Mouse (Mus musculus) ES-Bruce4 (cell line): Measurements from ENCODE around the gene Dusp5. TPM values are rescaled to one million over a fixed set of nuclear protein-coding genes. Genes with fewer than 3 reads are reported as not detected.
"Not testable (repeated sequence)": the region's sequence is repeated elsewhere in the genome, so short reads cannot be mapped to it uniquely, and the experiment has no call there.

Experiments
- H3K27ac ChIP-seq: 2 replicates; pipeline ENCODE4 v1.5.1; 2012; ENCODE audit warnings: low read length, inconsistent platforms; ENCODE audit not compliant: insufficient read depth
- H3K27me3 ChIP-seq: 2 replicates; pipeline ENCODE4 v1.6.1; 2012; ENCODE audit warnings: mild to moderate bottlenecking, low read length, inconsistent platforms; ENCODE audit not compliant: control insufficient read depth, poor library complexity, insufficient read depth, severe bottlenecking
- H3K36me3 ChIP-seq: 2 replicates; pipeline ENCODE4 v1.6.1; 2012; ENCODE audit warnings: inconsistent platforms, mild to moderate bottlenecking, low read length, moderate library complexity; ENCODE audit not compliant: control insufficient read depth, poor library complexity, insufficient read depth, severe bottlenecking
- H3K4me1 ChIP-seq: one replicate; pipeline ENCODE4 v1.8.1; 2011; ENCODE audit warnings: low read length; ENCODE audit not compliant: control insufficient read depth, insufficient read depth
- H3K4me3 ChIP-seq: 2 replicates; pipeline ENCODE4 v1.5.1; 2011; ENCODE audit warnings: low read depth, mild to moderate bottlenecking, low read length
- H3K9ac ChIP-seq: 2 replicates; pipeline ENCODE4 v1.6.1; 2012; ENCODE audit warnings: low read depth, mild to moderate bottlenecking, inconsistent platforms; ENCODE audit not compliant: poor library complexity, severe bottlenecking
- H3K9me3 ChIP-seq: replicated peaks from 2 replicates; pipeline ENCODE4 v1.6.1; 2012; ENCODE audit warnings: mild to moderate bottlenecking, low read length, inconsistent platforms; ENCODE audit not compliant: control insufficient read depth, poor library complexity, insufficient read depth, severe bottlenecking
- CTCF ChIP-seq: IDR thresholded peaks from one replicate; pipeline ENCODE4 v1.8.1; 2011; ENCODE audit warnings: low read depth, low read length
- EP300 ChIP-seq: IDR thresholded peaks from 2 replicates; pipeline ENCODE4 v1.6.1; 2011; ENCODE audit warnings: low read depth, low read length; ENCODE audit not compliant: insufficient read depth
- POLR2A ChIP-seq: IDR thresholded peaks from one replicate; pipeline ENCODE4 v1.8.1; 2011; ENCODE audit warnings: low read length; ENCODE audit not compliant: insufficient read depth
- polyA plus RNA-seq: library from polyadenylated mRNA; stranded (reverse); fragments of >200 nt; gene quantifications from 2 replicates; pipeline ENCODE4 v1.2.4, GENCODE M21; 2011; ENCODE audit warnings: low read depth; ENCODE audit not compliant: missing spikeins, insufficient read depth, insufficient read length

The Dusp5 gene
- polyA plus RNA-seq, 1 experiment = 15.2 TPM

DNA sequence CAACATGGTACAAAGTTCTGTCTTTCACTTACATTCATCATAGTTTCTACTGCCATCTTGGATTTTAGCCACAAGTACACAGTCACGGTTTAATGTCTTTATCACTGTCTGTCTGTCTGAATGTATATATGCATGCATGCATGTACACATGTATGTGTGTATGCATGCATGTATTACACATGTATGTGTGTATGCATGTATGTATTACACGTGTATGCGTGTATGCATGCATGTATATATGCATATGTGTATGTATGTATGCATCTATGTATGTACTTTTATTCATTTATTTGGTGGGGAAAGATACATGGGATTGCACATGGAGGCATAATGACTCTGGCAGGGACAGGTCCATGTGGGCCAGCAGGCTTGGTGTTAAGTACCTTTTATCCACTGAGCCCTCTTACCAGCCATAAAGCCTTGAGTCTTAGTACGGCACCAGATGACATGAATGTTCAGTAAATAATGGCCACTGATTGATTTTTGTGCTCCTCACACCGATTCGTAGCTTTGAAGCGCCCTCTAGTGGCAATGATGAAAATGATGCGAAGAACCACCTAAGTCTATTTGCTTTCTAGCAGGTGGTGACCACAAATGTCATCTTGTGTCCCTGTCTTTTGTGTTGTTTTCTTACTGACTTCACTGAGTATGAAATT, 49.8 kb downstream of the Dusp5 start:
- Histone ChIP-seq H3K9me3 (peaks cover 14% of the 10 kb centered on the region), H3K4me1 (peaks cover 5% of the 10 kb centered on the region), H3K36me3 (no peaks in the 10 kb centered on the region), H3K27me3 (no peaks in the 10 kb centered on the region), H3K27ac (no peak overlapping the region), H3K4me3 (no peak overlapping the region), H3K9ac (no peak overlapping the region)
- TF ChIP-seq CTCF (no peak), POLR2A (no peak), EP300 (no peak)

DNA sequence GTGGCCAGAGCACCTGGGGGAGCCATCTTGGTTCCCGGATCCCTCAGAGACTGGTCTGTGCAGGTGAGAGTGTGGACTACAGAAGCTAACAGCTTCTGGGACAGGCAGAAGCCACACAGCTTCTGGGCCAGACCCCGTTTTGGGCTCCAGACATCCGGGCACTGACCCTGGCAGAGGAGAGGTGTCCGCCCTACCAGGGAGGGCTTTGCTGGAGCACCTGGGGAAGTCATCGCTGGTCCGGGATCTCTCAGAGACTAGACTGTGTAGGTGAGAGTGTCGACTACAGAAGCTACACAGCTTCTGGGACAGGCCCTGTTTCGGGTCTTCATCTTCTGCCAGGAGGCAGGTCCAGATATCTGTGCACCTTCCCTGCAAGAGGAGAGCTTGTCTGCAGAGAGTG, 51.4 kb downstream of the Dusp5 start:
- not testable (repeated sequence) for H3K36me3 ChIP-seq, H3K4me3 ChIP-seq, H3K27me3 ChIP-seq, H3K9ac ChIP-seq, H3K4me1 ChIP-seq, H3K27ac ChIP-seq
- H3K9me3 ChIP-seq = peaks cover 28% of the 10 kb centered on the region

DNA sequence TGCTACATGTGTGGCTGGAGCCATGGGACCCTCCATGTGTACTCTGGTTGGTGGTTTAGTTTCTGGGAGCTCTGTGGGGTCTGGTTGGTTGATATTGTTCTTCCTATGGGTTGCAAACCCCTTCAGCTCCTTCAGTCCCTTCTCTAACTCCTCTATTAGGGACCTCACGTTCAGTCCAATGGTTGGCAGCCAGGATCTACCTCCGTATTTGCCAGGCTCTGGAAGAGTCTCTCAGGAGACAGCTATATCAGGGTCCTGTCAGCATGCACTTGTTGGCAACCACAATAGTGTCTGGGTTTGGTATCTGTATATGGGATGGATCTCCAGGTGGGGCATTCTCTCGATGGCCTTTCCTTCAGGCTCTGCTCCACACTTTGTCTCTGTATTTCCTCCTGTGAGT, 58.8 kb downstream of the Dusp5 start:
- H3K9me3 ChIP-seq = peaks cover 26% of the 10 kb centered on the region
- not testable (repeated sequence) for H3K9ac ChIP-seq

GRCm38 (mm10) chr19:53588968-53589367, 60.1 kb downstream of the Dusp5 start, which contains the start of gene Nutf2-ps1:
Nutf2-ps1 (minus strand) TSS chr19:53589068.
- not testable (repeated sequence) for H3K4me1 ChIP-seq, H3K27me3 ChIP-seq

More for the DNA sequence above, 58.8 kb downstream of the Dusp5 start:
- H3K4me3 ChIP-seq, H3K27ac ChIP-seq, H3K27me3 ChIP-seq, H3K36me3 ChIP-seq, H3K4me1 ChIP-seq: not testable (repeated sequence)

More at GRCm38 (mm10) chr19:53588968-53589367, 60.1 kb downstream of the Dusp5 start, which contains the start of gene Nutf2-ps1:
- H3K36me3 ChIP-seq, H3K4me3 ChIP-seq, H3K27ac ChIP-seq, H3K9ac ChIP-seq: not testable (repeated sequence)
- H3K9me3 ChIP-seq = peaks cover 18% of the 10 kb centered on the region

Other genes starting within 250 kb of the Dusp5 start
- 34.7 and 36.5 TPM in 2 replicates for gene Mxi1, start 218.6 kb upstream of the Dusp5 start, polyA plus RNA-seq
- gene Gm10197, start 157.3 kb upstream of the Dusp5 start, polyA plus RNA-seq = not detected in 2 replicates
- 72.0 and 77.6 TPM in 2 replicates for gene Smndc1, start 138.5 kb upstream of the Dusp5 start, polyA plus RNA-seq
- gene Nutf2-ps1, start 60.0 kb downstream of the Dusp5 start, polyA plus RNA-seq = 418 and 422 TPM in 2 replicates
- 171 and 182 TPM in 2 replicates for gene Smc3, start 71.3 kb downstream of the Dusp5 start, polyA plus RNA-seq
- gene Rbm20, start 148.2 kb downstream of the Dusp5 start, polyA plus RNA-seq = 6.3 and 6.5 TPM in 2 replicates